Mouse (Mus musculus) mesoderm, embryonic 11.5 days (tissue): Measurements from ENCODE around the gene Mdk.

Experiments
- DNase-seq: peaks from one replicate; pipeline ENCODE4 v3.0.0-alpha.2; 2012; ENCODE audit warnings: low read depth, low spot score

The Mdk gene

DNA sequence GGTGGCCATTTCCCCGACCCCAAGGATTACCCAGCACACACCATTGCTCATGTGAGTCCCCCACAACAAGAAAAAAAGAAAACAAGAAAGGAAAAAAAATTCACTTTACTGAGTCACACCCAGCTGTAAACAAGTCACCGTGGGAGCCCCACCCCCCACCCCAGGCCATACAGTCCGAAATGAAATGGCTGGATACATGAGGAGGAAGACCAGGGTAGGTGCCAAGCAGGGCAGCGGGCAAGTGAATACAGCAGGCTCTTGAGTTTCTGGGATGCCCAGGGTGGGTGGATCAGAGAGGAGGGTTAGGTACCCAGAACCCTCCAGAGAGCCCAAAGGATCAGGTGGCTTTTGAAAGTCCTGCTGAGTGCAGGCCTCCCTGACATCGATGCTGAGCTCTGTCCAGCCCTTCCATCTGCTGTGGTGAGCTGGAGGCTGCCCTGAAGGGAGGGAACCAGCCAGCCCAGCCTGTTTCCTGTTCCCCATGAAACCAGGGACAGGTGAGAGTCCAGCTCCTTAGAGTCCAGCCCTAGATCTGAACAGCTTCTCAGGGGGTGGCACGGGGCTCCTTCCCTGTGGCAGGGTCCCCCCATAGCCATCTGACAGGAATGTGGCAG lies 747 bp upstream of the Mdk start:
- DNase-seq, result no peak

DNA sequence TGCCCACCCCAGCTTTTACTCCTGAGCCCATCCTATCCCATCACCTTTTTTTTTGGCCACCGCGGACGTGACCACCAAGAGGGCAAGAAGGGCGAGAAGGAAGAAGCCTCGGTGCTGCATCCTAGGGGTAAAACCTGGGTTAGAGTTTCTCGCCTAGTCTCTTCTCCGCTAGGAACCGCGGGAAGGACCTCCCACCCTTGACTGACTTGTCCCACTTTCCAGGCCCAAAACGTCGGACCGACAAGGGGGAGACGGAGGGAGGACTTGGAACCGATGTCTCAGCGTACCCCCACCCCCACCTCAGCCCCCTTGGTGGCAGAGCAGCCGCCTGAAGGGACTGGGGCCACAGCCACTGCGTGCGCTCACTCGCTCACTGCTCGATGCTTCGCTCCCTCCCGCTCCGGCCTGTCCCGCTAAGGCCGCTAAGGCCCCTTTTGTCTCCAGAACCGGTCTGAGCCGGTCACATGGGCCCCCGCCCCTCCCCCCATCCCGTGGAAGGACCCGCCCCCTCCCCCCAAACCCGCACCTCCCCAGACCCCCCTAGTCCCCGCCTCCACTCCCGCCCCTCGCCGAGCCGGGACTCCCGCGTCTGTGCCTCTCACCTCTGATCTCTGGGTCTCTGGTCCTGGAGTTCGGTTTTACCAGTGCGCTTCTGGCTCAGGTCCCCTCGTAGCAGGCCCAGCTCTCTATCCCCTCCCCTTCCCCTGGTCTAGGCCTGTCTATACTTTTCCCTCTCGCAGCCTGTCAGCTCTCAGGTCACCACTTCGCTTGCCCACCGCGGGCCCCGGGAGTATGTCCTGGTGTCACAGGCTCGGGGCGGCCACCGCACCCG lies 553 bp downstream of the Mdk start:
- peak; percentile 90 for DNase-seq

DNA sequence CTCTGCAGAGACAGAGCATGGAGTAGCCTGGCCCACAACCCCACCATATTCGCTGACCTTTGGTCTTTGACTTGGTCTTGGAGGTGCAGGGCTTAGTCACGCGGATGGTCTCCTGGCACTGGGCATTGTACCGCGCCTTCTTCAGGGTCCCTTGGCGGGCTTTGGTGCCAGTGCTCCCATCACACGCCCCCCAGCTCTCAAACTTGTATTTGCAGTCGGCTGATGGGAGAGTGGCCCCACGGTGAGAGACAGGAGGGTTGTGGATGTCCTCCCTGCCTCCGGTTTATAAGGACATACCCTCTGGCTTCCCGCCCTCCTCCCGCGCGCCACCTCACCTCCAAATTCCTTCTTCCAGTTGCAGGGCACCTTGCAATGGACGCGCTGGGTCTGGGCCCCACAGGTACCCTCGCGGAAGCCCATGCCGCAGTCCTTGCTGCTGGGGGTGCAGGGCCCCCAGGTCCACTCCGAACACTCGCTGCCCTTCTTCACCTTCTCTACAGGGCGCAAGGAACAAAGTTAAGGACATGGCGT lies 1.3 kb downstream of the Mdk start:
- DNase-seq, result no peak

DNA sequence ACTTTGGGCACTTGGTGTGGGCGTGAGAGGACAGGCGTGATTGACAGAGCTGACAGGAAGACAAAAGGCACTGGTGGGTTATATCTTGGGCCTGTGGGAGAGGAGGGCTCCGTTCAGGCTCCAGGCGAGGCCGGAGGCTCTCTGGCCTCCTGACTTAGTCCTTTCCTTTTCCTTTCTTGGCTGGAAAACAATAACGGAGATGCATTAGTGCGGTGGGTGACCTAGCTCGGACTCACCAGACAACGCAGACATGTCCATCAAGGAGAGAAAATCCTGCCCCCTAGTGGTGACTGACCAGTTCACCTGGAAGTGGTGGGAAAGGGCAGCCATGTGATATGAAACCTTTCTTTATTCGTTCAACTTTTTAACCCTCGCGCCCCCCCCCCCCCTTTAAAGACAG lies 2.2 kb downstream of the Mdk start:
- DNase-seq, result peak; percentile 93

DNA sequence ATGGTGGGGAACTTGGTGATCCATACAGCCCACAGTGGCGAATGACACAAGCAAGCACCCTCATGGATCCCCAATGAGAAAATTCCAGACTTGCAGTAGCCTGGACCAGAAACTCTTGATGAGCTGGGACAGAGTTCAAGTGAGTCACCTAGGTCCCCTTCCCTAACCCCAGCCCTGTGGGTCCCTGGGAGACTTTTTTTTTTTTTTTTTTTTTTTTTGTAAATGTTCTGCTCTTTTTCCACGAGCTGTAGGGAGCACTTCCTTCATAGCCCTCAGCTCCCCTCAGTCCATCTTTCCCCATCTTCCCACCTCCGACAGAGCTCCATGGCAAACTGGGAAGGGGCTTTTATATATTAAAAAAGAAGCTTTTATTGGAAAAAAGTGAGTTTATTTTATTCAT lies 2.6 kb downstream of the Mdk start:
- no peak for DNase-seq

DNA sequence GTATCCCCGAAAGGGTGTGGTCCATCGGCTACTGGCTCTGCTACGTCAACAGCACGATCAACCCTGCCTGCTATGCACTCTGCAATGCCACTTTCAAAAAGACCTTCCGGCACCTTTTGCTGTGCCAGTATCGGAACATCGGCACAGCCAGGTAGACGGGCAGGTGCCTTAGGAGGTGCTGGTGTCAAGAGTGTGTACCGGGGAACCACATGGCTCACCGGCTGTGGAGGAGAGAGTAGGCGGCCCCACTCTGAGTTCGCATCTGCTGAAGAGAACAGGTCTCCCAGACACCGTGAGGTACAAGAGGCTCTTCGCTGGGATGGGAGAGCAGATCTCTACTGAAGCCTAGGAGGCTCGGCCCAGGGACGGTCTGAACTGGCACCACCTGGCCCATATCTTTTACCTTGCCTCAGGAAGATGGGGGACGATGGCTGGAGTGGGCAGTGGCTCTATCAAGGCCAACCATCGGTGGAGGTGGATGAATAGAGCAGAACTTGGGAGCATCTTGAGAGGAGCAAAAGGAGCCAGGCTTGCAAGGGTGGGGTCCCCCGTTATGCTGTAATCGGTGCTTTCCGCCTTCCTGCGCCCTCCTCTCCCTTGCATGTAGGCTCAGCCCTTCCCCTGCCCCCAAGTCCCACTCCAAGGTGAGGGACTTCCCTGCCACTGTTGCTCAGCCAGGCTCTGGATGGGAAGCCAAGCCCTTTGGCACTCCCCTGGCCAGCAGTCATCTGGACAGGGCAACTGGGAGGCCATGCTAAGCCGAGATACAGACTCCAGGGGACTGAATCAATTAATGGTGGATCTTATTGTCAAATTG lies 3.4 kb downstream of the Mdk start:
- DNase-seq, result no peak

DNA sequence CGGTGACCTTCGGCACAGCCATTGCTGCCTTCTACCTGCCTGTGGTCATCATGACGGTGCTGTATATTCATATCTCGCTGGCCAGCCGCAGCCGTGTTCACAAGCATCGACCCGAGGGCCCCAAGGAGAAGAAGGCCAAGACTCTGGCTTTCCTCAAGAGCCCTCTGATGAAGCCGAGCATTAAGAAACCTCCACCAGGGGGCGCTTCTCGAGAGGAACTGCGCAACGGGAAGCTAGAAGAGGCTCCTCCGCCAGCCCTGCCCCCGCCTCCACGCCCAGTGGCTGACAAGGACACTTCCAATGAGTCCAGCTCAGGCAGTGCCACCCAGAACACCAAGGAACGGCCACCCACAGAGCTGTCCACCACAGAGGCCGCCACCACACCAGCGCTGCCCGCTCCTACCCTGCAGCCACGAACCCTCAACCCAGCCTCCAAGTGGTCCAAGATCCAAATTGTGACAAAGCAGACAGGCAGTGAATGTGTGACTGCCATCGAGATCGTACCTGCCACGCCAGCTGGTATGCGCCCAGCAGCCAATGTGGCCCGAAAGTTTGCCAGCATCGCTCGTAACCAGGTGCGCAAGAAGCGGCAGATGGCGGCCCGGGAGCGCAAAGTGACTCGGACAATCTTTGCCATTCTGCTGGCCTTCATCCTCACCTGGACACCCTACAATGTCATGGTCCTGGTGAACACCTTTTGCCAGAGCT lies 4.1 kb downstream of the Mdk start:
- DNase-seq, result peak; percentile 88

DNA sequence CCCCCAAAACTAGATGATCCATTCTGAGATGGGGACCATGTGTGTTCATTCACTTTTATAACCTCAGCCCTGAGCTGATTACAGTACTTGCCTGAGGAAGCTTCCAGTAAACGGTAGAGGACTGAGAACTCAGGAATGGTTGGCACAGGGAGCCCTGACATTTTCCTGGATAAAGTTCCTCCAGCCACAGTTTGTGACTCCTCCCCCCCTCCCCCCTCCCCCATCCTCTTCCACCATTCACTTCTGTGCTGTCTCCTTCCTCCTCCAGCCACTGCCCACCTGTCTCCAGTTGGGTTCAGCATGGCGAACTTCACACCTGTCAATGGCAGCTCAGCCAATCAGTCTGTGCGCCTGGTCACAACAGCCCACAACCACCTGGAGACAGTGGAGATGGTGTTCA lies 5.1 kb downstream of the Mdk start, which contains the start of gene Chrm4:
Gene Chrm4, plus strand, starts transcription at position 301 of the 400 bp plus-strand sequence.
- DNase-seq, result no peak

DNA sequence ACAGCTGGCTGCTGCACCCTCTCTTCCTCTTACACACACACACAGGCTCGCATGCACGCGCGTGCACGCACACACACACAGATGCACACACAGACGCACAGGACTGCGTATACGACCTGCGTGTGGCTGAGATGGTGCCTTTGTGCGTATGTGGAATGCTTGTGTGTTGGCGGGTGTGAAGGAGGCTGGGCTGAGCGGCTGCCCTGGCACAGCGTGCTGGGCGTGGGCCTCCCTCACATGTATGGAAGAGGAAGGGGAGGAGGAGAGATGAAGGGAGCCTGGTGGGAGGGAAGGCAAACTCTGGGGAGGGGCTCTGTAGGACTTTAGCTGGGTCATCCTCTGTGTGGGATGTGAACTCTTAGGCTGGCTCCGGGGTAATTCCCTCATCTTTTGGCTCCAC lies 6.7 kb downstream of the Mdk start:
- no peak for DNase-seq

DNA sequence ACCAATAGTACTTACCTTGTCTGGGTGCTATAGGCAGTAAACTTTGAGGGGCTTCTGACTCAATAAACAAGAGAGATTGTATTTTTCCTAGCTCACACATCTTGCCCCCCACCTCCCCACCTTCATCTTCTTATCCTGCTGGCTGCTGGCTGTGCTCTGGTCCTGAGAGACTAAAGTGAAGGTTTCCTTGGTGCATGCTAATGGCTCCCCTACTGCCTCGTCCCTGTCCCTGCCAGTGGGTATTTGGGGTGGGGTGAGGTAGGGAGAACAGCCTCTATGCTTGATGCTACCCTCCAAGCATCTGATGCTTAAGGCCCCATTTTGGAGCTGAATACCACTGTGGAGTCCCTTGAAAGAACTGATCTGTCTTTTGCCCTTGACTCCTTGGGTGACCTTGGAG lies 7.4 kb downstream of the Mdk start:
- DNase-seq, result no peak

DNA sequence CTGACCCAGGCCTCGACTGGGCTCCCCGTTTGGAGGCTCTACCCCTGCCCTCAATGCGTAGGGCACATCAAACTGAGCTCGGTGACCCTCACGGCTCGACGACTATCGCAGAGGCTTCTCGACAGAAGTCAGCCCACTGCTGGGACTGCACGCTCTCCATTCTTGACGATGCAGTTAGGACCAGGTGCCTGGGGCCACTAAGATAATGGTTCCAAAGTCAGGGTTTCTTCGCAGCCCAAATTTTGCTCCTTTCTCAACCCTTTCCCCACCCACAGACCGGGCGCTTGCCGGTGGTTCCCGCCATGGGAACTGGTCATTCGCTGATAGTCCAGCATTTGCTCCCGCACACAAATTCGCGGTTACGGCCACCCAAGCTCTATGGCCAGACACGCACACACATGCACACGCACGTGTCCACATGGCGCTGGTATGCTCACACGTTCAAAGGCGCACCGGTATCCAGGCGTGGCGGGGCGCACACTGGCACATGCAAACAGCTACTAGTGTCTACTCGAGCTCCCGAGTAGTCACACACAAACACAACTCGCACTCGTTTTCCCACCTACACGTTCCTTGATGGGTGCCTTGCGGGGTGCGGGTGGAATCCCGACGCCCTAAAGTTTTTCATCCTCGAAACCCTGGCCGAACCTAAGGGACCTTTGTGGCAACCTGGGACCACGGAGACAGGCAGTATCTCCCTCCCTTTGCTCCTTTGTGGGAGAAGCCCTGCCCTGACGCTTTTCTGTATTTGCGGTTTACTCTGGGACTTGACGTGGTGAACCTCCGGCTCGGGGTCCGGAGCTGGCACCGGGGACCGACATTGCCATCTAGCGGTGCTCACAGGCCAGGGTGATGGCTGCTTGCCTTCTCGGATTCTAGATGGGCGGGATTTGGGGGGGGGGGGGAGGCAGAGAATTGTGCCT lies 8.4 kb downstream of the Mdk start:
- peak; percentile 85 for DNase-seq

DNA sequence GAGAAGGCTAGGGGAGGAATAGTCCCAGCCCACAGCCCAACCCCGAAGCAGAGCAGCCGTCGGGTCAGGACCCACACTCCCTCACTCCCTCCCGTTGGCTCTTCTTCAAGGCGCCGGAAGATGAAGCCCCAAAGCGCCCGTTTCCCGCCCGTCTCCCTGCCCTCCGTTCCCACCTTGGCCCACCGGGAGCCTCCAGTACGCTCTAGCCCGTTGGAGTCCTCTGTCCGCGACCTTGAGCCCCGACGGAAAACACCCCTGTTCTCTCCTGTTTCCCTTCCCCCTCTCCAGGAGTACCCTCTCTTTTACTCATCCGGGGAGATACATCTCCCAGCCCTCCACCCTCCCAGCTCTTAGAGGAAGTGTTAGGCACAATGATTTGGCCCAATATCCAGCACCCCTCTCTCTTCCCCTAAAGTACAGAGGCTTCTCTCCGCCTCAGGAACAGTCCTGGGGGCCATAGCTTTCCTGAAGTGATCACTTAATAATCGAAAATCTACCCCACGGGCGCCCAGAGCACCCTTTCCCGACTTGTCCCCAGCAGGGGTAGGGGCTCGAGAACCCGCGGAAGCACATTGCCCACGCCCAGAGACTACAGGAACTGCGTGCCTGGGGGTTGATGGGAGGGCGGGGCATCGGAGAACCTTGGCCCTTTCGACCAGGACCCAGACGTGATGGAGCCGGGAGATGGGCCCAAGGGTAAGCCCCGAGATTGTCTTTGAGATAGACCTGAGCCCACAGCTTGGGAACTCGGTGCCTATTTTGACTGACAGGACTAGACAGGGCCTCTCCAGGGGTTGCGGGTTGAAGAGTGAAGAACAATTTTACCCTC lies 9.3 kb downstream of the Mdk start:
- DNase-seq, result no peak

DNA sequence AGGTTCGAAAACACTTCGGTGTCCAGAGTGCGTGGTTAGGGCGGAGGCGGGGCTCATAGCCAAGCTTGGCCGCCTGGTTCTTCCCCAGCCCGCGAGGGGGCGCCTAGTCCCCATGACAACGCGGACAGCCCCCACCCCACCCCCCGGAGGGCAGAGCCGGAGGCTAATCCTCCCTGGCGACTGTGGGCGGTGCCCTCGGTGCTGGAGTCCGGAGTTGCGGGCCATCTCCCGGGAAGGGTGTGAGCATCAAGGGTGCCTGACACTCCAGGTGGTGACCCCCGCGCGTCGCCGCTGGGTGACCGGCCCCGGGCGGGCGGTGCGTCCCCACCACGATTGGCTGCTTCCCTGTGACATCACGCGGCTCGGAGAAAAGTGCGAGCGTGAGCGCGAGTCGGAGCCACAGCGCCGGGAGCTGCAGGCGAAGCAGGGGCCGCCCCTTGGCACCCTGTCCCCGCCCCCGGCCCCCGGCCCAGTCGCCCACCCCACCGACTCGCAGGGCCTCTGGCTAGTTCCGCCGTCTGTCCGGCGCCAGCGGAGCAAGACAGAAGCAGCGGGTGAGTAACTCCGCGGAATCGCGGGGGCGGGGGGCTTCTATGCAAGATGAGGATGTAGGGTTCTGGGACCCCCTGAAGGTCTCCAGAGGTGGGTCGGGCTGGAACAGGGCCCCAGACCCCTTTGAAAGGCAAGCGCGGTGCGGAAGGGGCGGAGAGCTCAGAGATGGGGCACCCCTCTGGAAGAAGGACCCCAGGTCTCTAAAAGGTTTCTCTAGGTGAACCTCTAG lies 10.1 kb downstream of the Mdk start:
- DNase-seq, result peak; percentile 78

DNA sequence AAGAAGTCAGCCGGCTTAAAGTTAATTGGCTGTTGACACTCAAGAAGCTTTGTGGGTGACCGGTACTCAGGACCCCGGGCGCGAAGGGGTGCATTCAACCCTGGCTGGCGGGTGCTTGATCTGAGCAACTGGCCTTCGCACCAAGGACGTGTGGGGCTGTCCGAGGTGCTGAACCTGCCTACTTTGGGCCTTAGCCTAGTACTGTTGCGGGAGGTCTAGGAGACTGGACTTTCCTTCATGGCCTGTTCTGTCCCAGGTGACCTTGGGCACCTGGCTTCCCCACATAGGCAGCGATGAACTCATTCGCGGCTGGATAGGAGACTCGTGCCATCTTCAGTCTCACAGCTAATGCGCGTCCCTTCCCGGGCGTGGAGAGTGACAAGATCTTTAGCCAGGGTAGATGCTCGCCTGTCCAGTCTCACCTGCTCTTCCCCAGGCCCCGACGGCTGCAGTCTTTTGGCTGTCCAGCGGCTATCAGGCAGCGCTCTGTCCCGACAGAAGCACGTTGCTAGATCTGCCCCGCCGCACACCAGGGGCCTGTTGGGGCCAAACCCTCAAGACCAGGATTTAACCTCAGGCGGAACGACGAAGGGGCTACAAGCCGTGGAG lies 10.8 kb downstream of the Mdk start:
- peak; percentile 81 for DNase-seq

DNA sequence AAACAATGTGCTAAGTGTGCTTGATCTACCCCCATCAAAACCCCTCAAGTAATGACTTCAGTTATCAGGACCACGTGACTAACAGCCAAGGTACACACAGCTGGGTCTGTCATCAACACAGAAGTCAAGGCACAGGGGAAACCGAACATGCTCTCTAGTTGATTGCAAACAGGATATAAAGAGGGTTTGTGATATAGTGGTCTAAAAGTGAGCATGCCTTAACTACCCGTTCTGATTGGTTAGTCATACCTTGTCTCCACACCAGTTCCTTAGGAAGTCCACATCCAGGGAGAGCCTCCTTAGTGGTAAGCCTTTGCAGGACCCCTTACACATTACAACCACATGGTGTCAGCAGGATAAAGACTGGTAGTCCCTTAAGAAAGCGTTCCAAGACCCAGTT lies 12.0 kb downstream of the Mdk start:
- no peak for DNase-seq

DNA sequence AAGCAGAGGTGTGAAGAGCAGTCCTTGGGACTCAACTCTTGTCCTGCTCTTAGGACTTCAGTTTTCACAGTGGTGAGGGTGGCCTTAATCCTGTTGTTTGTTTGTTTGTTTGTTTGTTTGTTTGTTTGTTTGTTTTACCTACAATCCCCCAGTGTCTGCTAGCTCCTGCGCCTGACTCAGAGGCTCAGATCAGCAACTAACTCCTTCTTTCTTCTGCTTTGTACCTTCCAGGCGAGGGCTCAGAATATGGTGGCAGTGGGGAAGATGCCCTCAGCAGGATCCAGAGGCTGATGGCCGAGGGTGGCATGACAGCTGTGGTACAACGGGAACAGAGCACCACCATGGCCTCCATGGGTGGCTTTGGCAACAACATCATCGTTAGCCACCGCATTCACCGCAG lies 15.0 kb downstream of the Mdk start:
- no peak for DNase-seq

DNA sequence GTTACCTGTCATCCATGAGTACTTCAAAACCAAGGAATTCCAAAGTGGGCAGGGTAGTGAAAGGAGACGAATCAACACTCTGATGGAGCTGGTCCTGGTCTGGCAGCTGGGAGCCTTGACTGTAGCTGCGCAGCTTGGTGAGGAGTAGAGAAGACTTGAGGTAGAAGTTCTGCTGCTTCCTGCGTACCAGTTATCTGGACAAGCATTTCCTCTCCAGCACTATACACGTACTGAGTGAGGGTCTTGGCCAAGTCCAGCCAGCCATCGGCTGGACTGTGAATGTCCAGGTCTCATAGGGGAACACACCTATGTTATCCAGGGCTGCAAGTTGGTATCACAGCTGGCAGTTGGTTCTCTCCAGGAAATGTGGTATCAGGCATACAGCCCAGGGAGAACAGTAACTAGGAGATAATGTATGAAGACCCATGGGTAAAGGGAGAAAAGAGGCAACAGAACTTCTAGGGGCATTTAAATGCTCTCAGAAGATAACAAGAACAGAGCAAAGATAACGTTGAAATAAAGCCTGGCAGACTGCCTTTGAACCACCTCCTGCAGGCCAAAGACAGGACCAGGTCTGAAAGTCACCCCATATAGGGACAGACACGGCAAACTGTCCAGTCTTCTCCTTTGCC lies 15.6 kb downstream of the Mdk start:
- no peak for DNase-seq
